Mouse (Mus musculus): ENCODE data around the gene Fezf2.

DNA sequence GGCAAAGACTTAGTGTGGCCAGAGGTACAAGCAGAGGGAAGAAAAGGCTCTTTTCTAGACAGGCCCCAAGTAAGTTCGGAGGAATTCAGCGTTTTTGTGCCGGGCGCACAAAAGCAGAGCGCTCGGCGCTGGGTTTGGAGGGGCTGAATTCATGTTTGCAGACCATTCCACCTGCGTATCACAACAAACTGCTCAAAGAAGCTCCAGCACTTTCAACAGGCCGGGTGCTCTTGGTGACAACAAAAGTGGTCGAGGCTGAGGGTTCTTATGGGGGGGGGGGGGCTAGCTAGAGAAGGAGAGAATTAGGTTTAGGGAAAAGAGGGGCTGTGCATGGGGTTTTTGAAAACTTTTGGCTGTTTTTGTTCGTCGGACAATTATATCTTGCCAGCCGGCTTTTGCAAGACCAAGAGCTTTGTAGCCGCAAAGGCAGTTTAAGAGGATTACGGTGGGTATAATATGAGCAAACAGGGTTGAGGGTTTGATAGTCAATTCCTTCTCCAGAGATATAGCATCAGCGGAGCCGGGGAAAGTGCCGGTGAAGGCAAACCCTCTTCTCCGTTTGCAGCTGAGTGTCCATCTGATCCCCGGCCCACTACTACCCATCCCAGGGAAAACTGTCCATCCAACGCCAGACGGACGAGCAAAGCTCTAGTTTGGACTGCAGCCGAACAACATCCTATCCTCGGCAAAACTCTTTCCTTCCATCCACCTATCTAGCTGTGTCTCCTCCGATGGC, 956 bp downstream of the Fezf2 start:
- TF ChIP-seq CTCF (IDR thresholded peaks at IDR 0.05; ENCODE audit: insufficient read depth, low read depth, low read length) (no peak), POLR2A (IDR thresholded peaks at IDR 0.05; ENCODE audit: insufficient read depth, low read depth, low read length) (no peak)

Measured in olfactory bulb, adult 2 months (tissue).